Mouse (Mus musculus): ENCODE measurements around the gene Slc23a2.
A peak's percentile ranks its signal among the peaks of the same experiment; 100 is the strongest.

Gene Slc23a2

GRCm38 (mm10) chr2:132019372-132019811 is 125.5 kb downstream of the Slc23a2 start:
- peak; percentile 74 for DNase-seq (ENCODE audit: low read depth)

GRCm38 (mm10) chr2:132018156-132018555 is 126.8 kb downstream of the Slc23a2 start:
- peak; percentile 33 for DNase-seq (ENCODE audit: low read depth)

- DNase-seq (ENCODE audit: low read depth), result no peak
Measured at GRCm38 (mm10) chr2:132017611-132018010, 127.3 kb downstream of the Slc23a2 start.

- no peak for DNase-seq (ENCODE audit: low read depth)
Measured at GRCm38 (mm10) chr2:132016034-132016433, 128.9 kb downstream of the Slc23a2 start.

- no peak for DNase-seq (ENCODE audit: low read depth)
Measured at GRCm38 (mm10) chr2:132013152-132013551, 131.8 kb downstream of the Slc23a2 start.

- no peak for DNase-seq (ENCODE audit: low read depth)
Measured at GRCm38 (mm10) chr2:132010781-132011180, 134.1 kb downstream of the Slc23a2 start.

- DNase-seq (ENCODE audit: low read depth), result no peak
Measured at GRCm38 (mm10) chr2:132008186-132008585, 136.7 kb downstream of the Slc23a2 start.

- no peak for DNase-seq (ENCODE audit: low read depth)
Measured at GRCm38 (mm10) chr2:132007475-132007819, 137.5 kb downstream of the Slc23a2 start.

- no peak for DNase-seq (ENCODE audit: low read depth)
Measured at GRCm38 (mm10) chr2:132006561-132007474, 138.1 kb downstream of the Slc23a2 start.

GRCm38 (mm10) chr2:132005445-132005844 is 139.5 kb downstream of the Slc23a2 start:
- no peak for DNase-seq (ENCODE audit: low read depth)

GRCm38 (mm10) chr2:132004495-132005136 is 140.3 kb downstream of the Slc23a2 start:
- DNase-seq (ENCODE audit: low read depth), result peak; percentile 75

- no peak for DNase-seq (ENCODE audit: low read depth)
Measured at GRCm38 (mm10) chr2:132003916-132004315, 141.0 kb downstream of the Slc23a2 start.

Data from induced T-regulatory cell, adult 2 months (primary cell).